Mouse (Mus musculus) lung, postnatal 0 days (tissue): ENCODE results near the gene Sys1.

Experiments used
- CTCF ChIP-seq: IDR thresholded peaks from 2 replicates; pipeline ENCODE4 v1.5.1; 2016; ENCODE audit warnings: antibody characterized with exemption, mild to moderate bottlenecking
- EP300 ChIP-seq: IDR thresholded peaks from 2 replicates; pipeline ENCODE4 v1.6.1; 2016; ENCODE audit warnings: antibody characterized with exemption, mild to moderate bottlenecking, control low read depth

DNA sequence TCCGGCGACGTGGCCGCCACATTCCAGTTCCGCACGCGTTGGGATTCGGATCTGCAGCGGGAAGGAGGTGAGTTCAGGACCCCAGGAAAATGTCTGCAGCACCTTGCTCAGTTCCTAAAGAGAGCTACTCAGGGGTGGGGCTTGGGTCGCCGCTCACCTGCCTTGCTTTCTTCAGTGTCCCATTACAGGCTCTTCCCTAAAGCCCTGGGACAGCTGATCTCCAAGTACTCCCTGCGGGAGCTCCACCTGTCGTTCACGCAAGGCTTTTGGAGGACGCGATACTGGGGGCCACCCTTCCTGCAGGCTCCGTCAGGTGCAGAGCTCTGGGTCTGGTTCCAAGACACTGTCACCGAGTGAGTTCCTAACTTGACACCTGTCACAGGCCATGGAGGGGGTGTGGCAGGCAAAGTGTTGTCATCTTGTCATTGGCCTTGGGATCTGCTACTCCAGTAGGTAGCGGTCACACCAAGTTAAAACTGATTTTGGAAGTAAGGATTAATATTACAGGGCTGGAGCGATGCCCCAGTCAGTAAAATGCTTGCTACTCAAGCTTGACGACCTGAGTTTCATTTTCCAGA, 41.0 kb downstream of the Sys1 start:
- TF ChIP-seq EP300 (no peak), CTCF (peak; percentile 8; the same call in 1 of the 2 replicates)
